Mouse (Mus musculus) ES-Bruce4 (cell line): ENCODE results near the gene Aff3. TPM values are rescaled to one million over a fixed set of nuclear protein-coding genes. Genes with fewer than 3 reads are reported as not detected.

Experiments used
- H3K27ac ChIP-seq: 2 replicates; pipeline ENCODE4 v1.5.1; 2012; ENCODE audit warnings: low read length, inconsistent platforms; ENCODE audit not compliant: insufficient read depth
- H3K27me3 ChIP-seq: 2 replicates; pipeline ENCODE4 v1.6.1; 2012; ENCODE audit warnings: mild to moderate bottlenecking, low read length, inconsistent platforms; ENCODE audit not compliant: control insufficient read depth, poor library complexity, insufficient read depth, severe bottlenecking
- H3K36me3 ChIP-seq: 2 replicates; pipeline ENCODE4 v1.6.1; 2012; ENCODE audit warnings: inconsistent platforms, mild to moderate bottlenecking, low read length, moderate library complexity; ENCODE audit not compliant: control insufficient read depth, poor library complexity, insufficient read depth, severe bottlenecking
- H3K4me1 ChIP-seq: one replicate; pipeline ENCODE4 v1.8.1; 2011; ENCODE audit warnings: low read length; ENCODE audit not compliant: control insufficient read depth, insufficient read depth
- H3K4me3 ChIP-seq: 2 replicates; pipeline ENCODE4 v1.5.1; 2011; ENCODE audit warnings: low read depth, mild to moderate bottlenecking, low read length
- H3K9ac ChIP-seq: 2 replicates; pipeline ENCODE4 v1.6.1; 2012; ENCODE audit warnings: low read depth, mild to moderate bottlenecking, inconsistent platforms; ENCODE audit not compliant: poor library complexity, severe bottlenecking
- H3K9me3 ChIP-seq: replicated peaks from 2 replicates; pipeline ENCODE4 v1.6.1; 2012; ENCODE audit warnings: mild to moderate bottlenecking, low read length, inconsistent platforms; ENCODE audit not compliant: control insufficient read depth, poor library complexity, insufficient read depth, severe bottlenecking
- CTCF ChIP-seq: IDR thresholded peaks from one replicate; pipeline ENCODE4 v1.8.1; 2011; ENCODE audit warnings: low read depth, low read length
- EP300 ChIP-seq: IDR thresholded peaks from 2 replicates; pipeline ENCODE4 v1.6.1; 2011; ENCODE audit warnings: low read depth, low read length; ENCODE audit not compliant: insufficient read depth
- POLR2A ChIP-seq: IDR thresholded peaks from one replicate; pipeline ENCODE4 v1.8.1; 2011; ENCODE audit warnings: low read length; ENCODE audit not compliant: insufficient read depth
- polyA plus RNA-seq: library from polyadenylated mRNA; stranded (reverse); fragments of >200 nt; gene quantifications from 2 replicates; pipeline ENCODE4 v1.2.4, GENCODE M21; 2011; ENCODE audit warnings: low read depth; ENCODE audit not compliant: missing spikeins, insufficient read depth, insufficient read length

Gene Aff3
- polyA plus RNA-seq, 1 experiment = 9.2 TPM

GRCm38 (mm10) chr1:38503431-38504089 is 161.2 kb downstream of the Aff3 start:
- Histone ChIP-seq H3K9me3 (no peaks in the 10 kb centered on the region), H3K4me1 (no peaks in the 10 kb centered on the region), H3K4me3 (no peak overlapping the region), H3K27me3 (no peaks in the 10 kb centered on the region), H3K27ac (no peak overlapping the region), H3K36me3 (no peaks in the 10 kb centered on the region), H3K9ac (no peak overlapping the region)
- TF ChIP-seq CTCF = no peak
- TF ChIP-seq POLR2A = no peak
- TF ChIP-seq EP300 = no peak

- no peaks in the 10 kb centered on the region for H3K4me1 ChIP-seq
- H3K27ac ChIP-seq = no peak overlapping the region
- TF ChIP-seq POLR2A (no peak), EP300 (no peak), CTCF (no peak)
- no peaks in the 10 kb centered on the region for H3K9me3 ChIP-seq
- H3K36me3 ChIP-seq = no peaks in the 10 kb centered on the region
- no peak overlapping the region for H3K9ac ChIP-seq
- H3K27me3 ChIP-seq = no peaks in the 10 kb centered on the region
- H3K4me3 ChIP-seq = no peak overlapping the region
Observed at GRCm38 (mm10) chr1:38502797-38503196, 162.0 kb downstream of the Aff3 start.

- Histone ChIP-seq H3K27ac (no peak overlapping the region), H3K9me3 (no peaks in the 10 kb centered on the region), H3K4me1 (no peaks in the 10 kb centered on the region), H3K4me3 (no peak overlapping the region), H3K9ac (no peak overlapping the region), H3K36me3 (no peaks in the 10 kb centered on the region), H3K27me3 (no peaks in the 10 kb centered on the region)
- TF ChIP-seq CTCF = no peak
- no peak for TF ChIP-seq POLR2A
- TF ChIP-seq EP300 = no peak
Observed at GRCm38 (mm10) chr1:38501231-38501630, 163.5 kb downstream of the Aff3 start.

- H3K9me3 ChIP-seq = no peaks in the 10 kb centered on the region
- no peak for TF ChIP-seq EP300
- no peak for TF ChIP-seq POLR2A
- no peak for TF ChIP-seq CTCF
- no peak overlapping the region for H3K4me3 ChIP-seq
- no peak overlapping the region for H3K27ac ChIP-seq
- H3K27me3 ChIP-seq = no peaks in the 10 kb centered on the region
- no peak overlapping the region for H3K9ac ChIP-seq
- no peaks in the 10 kb centered on the region for H3K36me3 ChIP-seq
- no peaks in the 10 kb centered on the region for H3K4me1 ChIP-seq
Observed at GRCm38 (mm10) chr1:38499500-38499899, 165.3 kb downstream of the Aff3 start.

GRCm38 (mm10) chr1:38497576-38497975 is 167.2 kb downstream of the Aff3 start:
- no peak for TF ChIP-seq EP300
- TF ChIP-seq CTCF = no peak
- TF ChIP-seq POLR2A = no peak
- no peak overlapping the region for H3K27ac ChIP-seq
- H3K9ac ChIP-seq = no peak overlapping the region
- no peaks in the 10 kb centered on the region for H3K27me3 ChIP-seq
- no peaks in the 10 kb centered on the region for H3K4me1 ChIP-seq
- H3K36me3 ChIP-seq = no peaks in the 10 kb centered on the region
- no peak overlapping the region for H3K4me3 ChIP-seq
- H3K9me3 ChIP-seq = no peaks in the 10 kb centered on the region

DNA sequence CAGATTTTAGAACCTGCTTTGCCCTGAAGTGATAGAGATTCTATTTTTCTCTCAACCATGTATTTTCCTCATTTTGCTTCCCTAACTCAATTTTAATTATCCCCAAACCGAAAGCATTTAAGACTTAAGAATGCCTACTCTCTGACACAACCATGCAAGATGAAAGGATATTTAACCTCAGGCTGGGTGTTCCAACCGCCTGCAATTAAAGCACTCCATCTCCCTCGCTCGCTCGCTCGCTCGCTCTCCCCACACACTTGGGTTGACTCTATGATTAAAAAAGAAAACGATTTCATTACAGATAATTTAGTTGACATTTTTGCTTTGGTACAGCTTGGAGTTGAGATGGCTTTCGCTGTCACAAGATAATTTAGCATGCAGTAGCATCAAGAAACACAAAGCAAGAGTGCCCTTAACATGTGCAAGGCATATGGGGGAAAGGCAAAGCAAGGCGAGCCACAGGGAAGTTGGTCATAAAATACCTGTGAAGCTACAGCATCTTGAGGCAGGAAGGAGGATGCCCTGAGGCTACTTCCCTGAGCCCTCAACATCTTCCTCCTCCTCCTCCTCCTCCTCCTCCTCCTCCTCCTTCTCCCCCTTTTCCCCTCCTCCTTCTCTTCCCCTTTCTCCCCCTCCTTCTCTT is 167.7 kb downstream of the Aff3 start:
- Histone ChIP-seq H3K9me3 (no peaks in the 10 kb centered on the region), H3K27ac (no peak overlapping the region), H3K36me3 (no peaks in the 10 kb centered on the region), H3K4me3 (no peak overlapping the region), H3K4me1 (no peaks in the 10 kb centered on the region), H3K27me3 (no peaks in the 10 kb centered on the region), H3K9ac (no peak overlapping the region)
- TF ChIP-seq POLR2A (no peak), EP300 (no peak), CTCF (no peak)
